In genomic region chr2:115895717-115896116, GRCm38 (mm10) we compare ENCODE assay signal across 9 mouse cellular contexts.
DNase-seq lines count a peak whose midpoint lies in the region; ATAC-seq and TF ChIP-seq lines count a peak whose summit lies in the region.
"Had no signal": no experiment of that assay in that cellular context is flagged by ENCODE, and none has a peak within 500 bp of the region (broad histone marks: within the 10 kb centered on the region; RNA-seq: fewer than 3 reads in every experiment).

No protein-coding gene starts in this region.

- no peak overlapping the region for H3K4me3 ChIP-seq in intestine, embryonic 15.5 days (replicated peaks)
- H3K4me3 ChIP-seq in intestine, embryonic 16.5 days (ENCODE audit: low read length) = no peak overlapping the region
- H3K4me3 ChIP-seq in hindbrain, postnatal 0 days (ENCODE audit: low read length) = no peak overlapping the region
- H3K4me3 ChIP-seq in stomach, embryonic 16.5 days (replicated peaks; ENCODE audit: low read length) = no peak overlapping the region

- H3K36me3 ChIP-seq in intestine, embryonic 15.5 days = 0 out of 2 replicates have a peak, but pooled peaks cover 3% of the 10 kb centered on the region
- H3K36me3 ChIP-seq in intestine, embryonic 16.5 days (ENCODE audit: control insufficient read depth, insufficient read depth, low read length) = no peaks in the 10 kb centered on the region
- H3K36me3 ChIP-seq in hindbrain, postnatal 0 days (ENCODE audit: insufficient read depth, low read length) = no peaks in the 10 kb centered on the region
- H3K36me3 ChIP-seq in stomach, embryonic 16.5 days (ENCODE audit: control insufficient read depth, insufficient read depth, low read length) = no peaks in the 10 kb centered on the region

- H3K9ac ChIP-seq in intestine, embryonic 15.5 days = no peak overlapping the region
- no peak overlapping the region for H3K9ac ChIP-seq in intestine, embryonic 16.5 days (ENCODE audit: low read depth, low read length)
- no peak overlapping the region for H3K9ac ChIP-seq in hindbrain, postnatal 0 days (replicated peaks; ENCODE audit: low read length)
- no peak overlapping the region for H3K9ac ChIP-seq in stomach, embryonic 16.5 days (ENCODE audit: low read length)
- H3K9ac ChIP-seq: liver, embryonic 14.5 days had no signal

- H3K9me3 ChIP-seq in intestine, embryonic 15.5 days = no peaks in the 10 kb centered on the region
- H3K9me3 ChIP-seq in intestine, embryonic 16.5 days (ENCODE audit: control insufficient read depth, low read length) = no peaks in the 10 kb centered on the region
- no peaks in the 10 kb centered on the region for H3K9me3 ChIP-seq in hindbrain, postnatal 0 days (ENCODE audit: low read length)
- H3K9me3 ChIP-seq in stomach, embryonic 16.5 days (replicated peaks; ENCODE audit: control insufficient read depth, low read length) = no peaks in the 10 kb centered on the region

- H3K4me2 ChIP-seq in intestine, embryonic 15.5 days (replicated peaks) = no peak overlapping the region
- no peak overlapping the region for H3K4me2 ChIP-seq in intestine, embryonic 16.5 days (ENCODE audit: low read depth, low read length)
- H3K4me2 ChIP-seq in hindbrain, postnatal 0 days (ENCODE audit: low read depth, low read length) = peak overlapping the region; percentile 30; the same call in 1 of the 2 replicates
- no peak overlapping the region for H3K4me2 ChIP-seq in stomach, embryonic 16.5 days (ENCODE audit: low read depth, low read length)

- 66% methylated on average over 3 of the region's 3 CpGs for WGBS in intestine, embryonic 15.5 days
- 77% methylated on average over 3 of the region's 3 CpGs for WGBS in intestine, embryonic 16.5 days
- 40% methylated on average over 3 of the region's 3 CpGs for WGBS in hindbrain, postnatal 0 days
- 68% methylated on average over 3 of the region's 3 CpGs for WGBS in stomach, embryonic 16.5 days

- TF ChIP-seq CTCF in hindbrain, postnatal 0 days (IDR thresholded peaks at IDR 0.05; ENCODE audit: low read depth) = no peak

- 0 out of 2 replicates have a peak, but pooled peaks cover 5% of the 10 kb centered on the region for H3K4me1 ChIP-seq in intestine, embryonic 15.5 days (replicated peaks)
- H3K4me1 ChIP-seq in intestine, embryonic 16.5 days (ENCODE audit: control insufficient read depth, insufficient read depth, low read length) = 0 out of 2 replicates have a peak, but pooled peaks cover 5% of the 10 kb centered on the region
- H3K4me1 ChIP-seq in hindbrain, postnatal 0 days (ENCODE audit: insufficient read depth, low read length) = peaks cover 15% of the 10 kb centered on the region; the same call in 1 of the 2 replicates
- H3K4me1 ChIP-seq in stomach, embryonic 16.5 days (ENCODE audit: control insufficient read depth, insufficient read depth, low read length) = peaks cover 18% of the 10 kb centered on the region

- H3K27ac ChIP-seq in intestine, embryonic 15.5 days = no peak overlapping the region
- H3K27ac ChIP-seq in intestine, embryonic 16.5 days (ENCODE audit: low read length) = no peak overlapping the region
- H3K27ac ChIP-seq in hindbrain, postnatal 0 days = no peak overlapping the region
- H3K27ac ChIP-seq in stomach, embryonic 16.5 days (ENCODE audit: low read length) = peak overlapping the region; percentile 20; the same call in 1 of the 2 replicates
- H3K27ac ChIP-seq: liver, embryonic 14.5 days had no signal

- peak; percentile 43 for ATAC-seq in intestine, embryonic 15.5 days
- no peak; the same call in 1 of the 2 replicates for ATAC-seq in intestine, embryonic 16.5 days
- ATAC-seq in hindbrain, postnatal 0 days = peak; percentile 60
- no peak for ATAC-seq in stomach, embryonic 16.5 days (ENCODE audit: insufficient read depth, low FRiP score)
- ATAC-seq: Patski had no signal

- DNase-seq in right cerebral cortex, postnatal 4 days = peak; percentile 63
- no peak for DNase-seq in right cerebral cortex, postnatal 14 days
- peak; percentile 80 for DNase-seq in hindbrain, postnatal 0 days (ENCODE audit: low spot score)
- DNase-seq in spleen, postnatal 10 days (ENCODE audit: low spot score in 2 of 2) = no peak

- H3K27me3 ChIP-seq in intestine, embryonic 15.5 days (replicated peaks) = no peaks in the 10 kb centered on the region
- H3K27me3 ChIP-seq in intestine, embryonic 16.5 days (replicated peaks; ENCODE audit: control insufficient read depth, insufficient read depth, low read length) = no peaks in the 10 kb centered on the region
- no peaks in the 10 kb centered on the region for H3K27me3 ChIP-seq in hindbrain, postnatal 0 days (ENCODE audit: insufficient read depth, low read length)
- H3K27me3 ChIP-seq in stomach, embryonic 16.5 days (ENCODE audit: control insufficient read depth, insufficient read depth, low read length) = no peaks in the 10 kb centered on the region
- H3K27me3 ChIP-seq: Patski had no signal

Comparison
In these comparisons a context has a peak if more than half of its experiments do, and no peak if none do; other contexts are left out.
1. ATAC-seq: peak in intestine, embryonic 15.5 days (single experiment) and hindbrain, postnatal 0 days (single experiment); none in intestine, embryonic 16.5 days (single experiment) and stomach, embryonic 16.5 days (single experiment).
2. DNase-seq: peak in right cerebral cortex, postnatal 4 days (single experiment) and hindbrain, postnatal 0 days (single experiment); none in right cerebral cortex, postnatal 14 days (single experiment) and spleen, postnatal 10 days (0 of 2).